Mouse (Mus musculus): Measurements from ENCODE around the gene Snx9.

Snx9 gene

DNA sequence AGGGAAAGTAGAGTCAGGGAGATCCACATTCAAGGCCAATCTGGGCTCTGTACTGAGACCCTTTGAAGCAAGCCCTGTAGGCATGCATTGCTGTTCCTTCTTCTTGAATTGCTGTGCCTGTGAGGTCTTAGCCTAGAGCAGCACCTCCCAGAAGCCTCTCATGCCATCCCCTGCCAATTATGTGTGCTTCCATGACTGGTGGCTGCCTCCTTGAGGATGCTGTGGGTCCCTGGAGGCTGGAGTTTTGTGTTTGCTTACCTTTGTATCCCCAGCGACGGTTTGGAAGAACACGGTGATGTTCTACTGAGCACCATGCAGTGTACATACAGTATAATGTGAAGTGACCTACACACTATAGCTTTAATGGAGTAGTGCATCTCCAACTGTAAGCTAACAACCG is 4.2 kb downstream of the Snx9 start:
- DNase-seq (ENCODE audit: low spot score): no peak

DNA sequence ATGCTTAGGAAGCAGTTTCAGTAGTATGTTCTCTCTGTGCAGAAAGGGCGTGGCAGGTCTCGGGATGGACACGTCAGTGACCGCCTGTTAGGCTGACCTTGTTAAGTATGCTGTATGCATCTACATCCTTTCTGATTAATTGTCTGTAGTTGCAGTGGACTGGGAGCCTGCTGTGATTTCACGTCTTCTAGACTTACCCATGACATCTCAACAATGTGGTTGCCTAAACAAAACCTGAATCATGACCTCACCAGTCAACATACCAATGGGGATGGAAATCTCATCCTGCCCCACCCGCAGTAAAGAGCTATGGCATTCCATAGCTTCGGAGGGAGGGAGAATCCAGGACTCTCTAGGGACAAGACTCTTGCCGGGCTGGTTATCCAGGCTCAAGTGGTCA is 5.0 kb downstream of the Snx9 start:
- no peak for DNase-seq (ENCODE audit: low spot score)

DNA sequence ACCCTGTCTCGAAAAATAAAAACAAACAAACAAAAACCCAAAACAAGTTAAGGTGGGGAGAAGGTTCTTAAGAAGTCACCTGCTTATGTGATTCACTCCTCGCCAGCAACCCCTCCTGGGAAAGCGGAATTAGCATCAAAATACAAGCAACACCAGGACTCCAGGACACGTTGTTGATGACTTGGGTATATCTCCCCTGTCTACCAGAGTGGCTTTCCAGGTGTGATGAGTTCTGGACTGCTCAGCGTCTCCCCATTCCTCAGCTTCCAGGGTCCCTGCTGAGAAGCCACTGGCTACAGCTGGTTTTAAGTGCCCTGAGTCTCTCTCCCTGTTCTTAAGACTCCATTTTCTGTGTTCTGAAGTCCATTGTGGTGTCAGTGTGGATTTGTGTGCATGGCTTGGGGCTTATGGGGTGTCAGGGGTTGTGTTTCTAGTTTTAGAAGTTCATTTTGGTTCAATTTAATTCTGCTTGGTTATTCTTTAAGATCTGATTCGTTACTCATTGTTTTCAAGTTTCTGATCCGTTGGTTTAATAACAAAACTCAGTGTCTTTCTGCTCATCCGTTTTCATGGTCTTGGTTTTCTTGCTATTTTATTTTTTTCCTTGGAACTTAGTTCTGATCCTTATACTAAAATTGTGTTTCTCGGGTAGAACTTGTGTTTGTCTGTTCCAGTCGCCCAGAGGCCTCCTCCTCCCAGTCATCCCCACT is 7.7 kb downstream of the Snx9 start:
- DNase-seq (ENCODE audit: low spot score): no peak

DNA sequence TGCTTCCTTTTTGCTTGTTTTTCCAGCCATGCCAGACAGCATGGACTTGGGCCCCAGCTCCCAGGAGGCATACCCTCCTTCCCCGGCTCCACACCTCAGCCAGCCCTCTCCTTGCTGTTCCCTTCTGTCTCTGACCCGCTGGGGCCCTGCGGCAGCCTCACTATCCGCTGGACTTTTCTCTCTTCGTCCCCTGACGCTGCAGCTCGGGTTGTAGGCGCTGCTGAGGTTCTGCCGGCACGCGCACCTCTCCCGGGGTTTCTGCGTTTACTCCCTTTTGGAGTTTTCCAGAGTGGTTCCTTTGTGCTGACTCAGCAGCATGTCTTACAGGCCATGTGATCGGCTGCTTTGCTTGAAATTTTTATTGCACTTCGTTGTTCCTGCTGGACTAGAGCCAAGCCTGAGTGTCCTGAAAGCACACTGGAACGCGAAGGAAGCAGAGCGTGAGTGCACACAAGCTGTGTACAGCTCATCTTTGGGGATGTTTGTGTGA is 8.3 kb downstream of the Snx9 start:
- peak; percentile 70 for DNase-seq (ENCODE audit: low spot score)

DNA sequence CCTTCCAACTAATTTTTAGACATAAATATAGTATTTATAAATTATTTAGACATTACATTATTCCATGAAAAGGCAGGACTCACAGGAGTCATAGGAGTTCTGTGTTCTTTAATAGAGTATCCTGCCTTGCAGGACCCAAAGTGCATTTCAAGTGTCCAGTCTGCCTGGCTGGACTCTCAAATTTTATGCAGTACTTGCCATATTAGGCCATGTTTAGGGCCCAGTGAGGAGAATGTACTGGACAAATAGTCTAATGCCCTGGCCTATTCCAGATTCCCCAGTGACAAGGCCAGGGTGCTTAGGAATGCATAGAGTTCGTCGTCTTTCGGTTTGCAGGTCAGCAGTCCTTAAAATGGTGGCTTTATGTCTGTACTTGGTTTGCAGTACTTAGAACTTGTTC is 8.9 kb downstream of the Snx9 start:
- no peak for DNase-seq (ENCODE audit: low spot score)

DNA sequence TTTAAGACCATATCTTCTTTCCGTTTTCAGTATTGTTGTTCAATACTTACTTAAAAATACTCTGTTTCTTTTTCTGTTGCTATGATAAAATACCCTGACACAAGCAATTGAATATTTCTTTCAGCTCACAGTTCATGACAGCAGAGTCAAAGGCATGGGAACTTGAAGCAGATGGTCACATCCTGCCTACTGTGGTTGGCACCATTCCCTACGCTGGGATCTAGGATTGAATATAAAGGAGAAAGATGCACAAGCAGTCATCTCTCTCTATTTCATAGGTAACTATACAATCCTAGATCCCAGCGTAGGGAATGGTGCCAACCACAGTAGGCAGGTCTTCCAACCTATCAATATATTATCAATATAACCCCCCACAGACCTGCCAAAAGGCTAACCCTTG is 9.3 kb downstream of the Snx9 start:
- DNase-seq (ENCODE audit: low spot score): no peak

DNA sequence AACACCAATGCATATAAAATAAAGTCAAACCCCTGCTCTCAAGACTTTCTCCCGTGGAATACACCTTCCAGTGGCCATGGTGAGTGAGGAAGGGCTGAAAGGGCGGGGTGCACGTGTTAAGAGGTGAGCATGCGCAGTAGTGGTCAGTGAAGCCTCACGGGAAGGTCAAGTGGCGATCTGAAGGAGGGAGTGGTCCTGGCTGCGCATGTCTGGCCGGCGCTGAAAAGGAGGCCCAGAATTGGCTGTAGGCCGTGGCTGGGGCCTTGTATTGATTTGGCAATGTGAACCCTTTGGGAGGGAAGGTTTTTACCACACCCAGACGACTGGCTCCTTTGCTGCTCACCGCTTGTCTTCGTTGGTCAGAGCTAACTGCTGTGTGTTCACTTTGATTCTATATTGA is 12.8 kb downstream of the Snx9 start:
- DNase-seq (ENCODE audit: low spot score): peak; percentile 74

DNA sequence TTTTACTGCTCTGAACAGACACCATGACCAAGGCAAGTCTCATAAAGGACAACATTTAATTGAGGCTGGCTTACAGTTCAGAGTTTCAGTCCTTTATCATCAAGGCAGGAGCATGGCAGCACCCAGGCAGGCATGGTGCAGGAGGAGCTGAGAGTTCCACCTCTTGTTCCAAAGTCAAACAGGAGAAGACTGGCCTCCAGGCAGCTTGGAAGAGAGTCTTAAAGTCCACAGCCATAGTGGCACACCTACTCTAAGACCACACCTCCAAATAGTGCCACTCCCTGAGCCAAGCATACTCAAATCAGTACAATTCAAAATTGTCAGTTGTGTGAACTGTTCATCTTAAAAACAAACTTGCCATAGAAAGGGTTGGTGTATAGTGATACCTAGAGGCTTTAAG is 14.4 kb downstream of the Snx9 start:
- no peak for DNase-seq (ENCODE audit: low spot score)

DNA sequence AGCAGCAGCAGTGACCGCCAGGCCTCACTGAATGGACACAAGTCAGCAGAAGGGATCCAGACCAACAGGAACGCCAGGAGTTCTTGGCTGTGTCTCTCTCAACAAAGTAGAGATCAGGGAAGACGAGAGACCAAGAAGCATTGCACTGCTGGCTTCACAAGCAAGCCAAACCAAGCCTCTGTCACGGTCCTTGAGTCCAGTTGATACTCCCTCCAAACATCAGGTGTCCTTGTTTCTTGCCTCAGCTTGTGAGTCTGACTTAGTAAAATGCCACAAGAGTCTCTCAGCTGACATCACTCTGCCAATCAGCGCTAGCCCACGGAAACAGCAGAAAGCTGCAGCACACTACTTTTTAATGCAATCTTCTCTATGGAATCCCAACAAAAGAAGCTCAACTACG is 15.3 kb downstream of the Snx9 start:
- DNase-seq (ENCODE audit: low spot score): no peak

DNA sequence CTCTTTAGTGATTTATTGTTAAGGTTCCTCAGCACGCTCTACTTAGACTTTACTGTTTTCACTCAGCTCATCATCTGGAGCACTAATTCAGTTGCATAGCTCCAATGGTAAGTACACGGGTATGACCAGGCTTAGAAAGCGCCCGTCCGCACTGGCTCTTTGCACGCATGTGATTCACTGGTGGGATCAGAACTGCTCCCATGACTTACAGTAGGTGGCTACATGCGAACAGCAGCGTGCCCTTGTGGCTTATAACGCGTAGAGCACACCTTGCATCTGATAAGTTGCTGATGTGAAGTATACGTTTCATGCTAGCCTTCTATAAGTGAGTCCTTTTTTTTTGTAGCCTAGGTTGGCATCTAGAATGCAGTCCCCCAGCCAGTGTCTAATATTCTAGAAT is 16.1 kb downstream of the Snx9 start:
- no peak for DNase-seq (ENCODE audit: low spot score)

DNA sequence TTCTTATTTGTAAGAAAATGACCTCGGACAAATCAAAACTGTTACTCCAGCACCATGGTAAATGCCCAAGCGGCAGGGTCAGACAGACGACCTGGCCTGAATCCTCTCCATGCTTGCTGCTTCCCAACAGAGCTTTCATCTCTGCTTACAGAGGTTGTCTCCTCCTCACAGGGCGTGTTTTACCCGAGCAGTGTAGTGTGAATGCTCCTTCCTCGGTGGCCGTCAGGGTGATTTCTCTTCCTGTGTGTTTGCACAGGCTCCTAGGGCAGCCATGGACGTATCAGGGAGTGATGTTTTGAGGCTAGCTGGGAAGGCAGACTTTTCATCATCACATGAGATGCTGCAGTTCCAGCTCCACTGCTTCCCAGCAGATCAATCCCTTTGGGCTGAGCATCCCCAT is 17.1 kb downstream of the Snx9 start:
- no peak for DNase-seq (ENCODE audit: low spot score)

DNA sequence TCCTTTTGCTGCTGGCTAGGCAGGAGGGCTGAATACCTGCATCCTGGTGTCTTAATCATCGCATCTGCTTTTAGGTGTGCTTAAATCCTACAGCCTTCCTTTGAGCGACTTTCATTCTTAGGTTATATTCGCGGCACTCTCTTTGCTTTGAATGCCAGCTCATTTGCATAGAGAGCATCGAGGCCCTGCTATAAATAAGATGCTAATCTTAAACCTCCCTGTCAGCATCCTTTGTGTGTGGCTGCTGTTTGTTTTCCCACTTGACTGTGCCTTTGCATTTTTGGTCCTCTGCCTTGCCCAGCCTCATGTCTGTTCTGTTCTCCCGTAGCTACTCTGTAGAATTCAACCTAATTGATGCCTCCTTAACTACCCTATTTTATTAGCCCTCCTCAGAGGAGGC is 21.2 kb downstream of the Snx9 start:
- DNase-seq (ENCODE audit: low spot score): no peak

DNA sequence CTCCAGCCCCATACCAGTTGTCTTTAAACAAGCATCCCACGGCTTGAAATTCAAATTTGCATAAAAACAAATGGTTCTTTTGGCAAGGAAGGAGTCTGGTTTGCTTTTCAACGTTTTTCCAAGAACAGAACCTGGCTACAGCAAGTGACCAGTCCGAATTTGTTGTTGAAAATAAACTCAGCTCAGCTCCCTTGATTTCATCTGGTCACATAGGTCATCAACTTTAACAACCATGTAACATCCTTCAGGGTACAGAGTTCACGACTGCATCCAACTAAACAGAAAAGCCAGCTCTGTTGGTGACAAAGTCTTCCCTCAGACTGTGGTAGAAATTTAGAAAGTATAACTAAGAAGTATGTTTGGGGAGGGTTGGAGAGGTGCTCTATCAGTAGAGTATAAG is 21.7 kb downstream of the Snx9 start:
- no peak for DNase-seq (ENCODE audit: low spot score)

DNA sequence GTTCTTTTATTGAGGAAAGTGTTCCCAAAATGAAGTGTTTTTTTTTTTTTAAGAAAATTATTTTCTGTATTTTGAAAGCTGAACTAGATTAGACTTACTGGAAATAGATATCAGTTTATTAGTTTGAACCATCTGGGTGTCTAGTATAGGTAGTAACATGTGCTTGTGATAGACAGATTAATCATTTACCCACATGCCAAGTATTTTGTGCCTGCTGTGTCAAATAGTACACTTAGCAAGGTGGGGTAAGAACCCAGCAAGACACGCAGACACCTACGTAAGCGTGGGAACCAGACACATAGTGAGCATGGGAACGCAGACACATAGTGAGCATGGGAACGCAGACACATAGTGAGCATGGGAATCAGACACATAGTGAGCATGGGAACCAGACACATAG is 22.6 kb downstream of the Snx9 start:
- no peak for DNase-seq (ENCODE audit: low spot score)

DNA sequence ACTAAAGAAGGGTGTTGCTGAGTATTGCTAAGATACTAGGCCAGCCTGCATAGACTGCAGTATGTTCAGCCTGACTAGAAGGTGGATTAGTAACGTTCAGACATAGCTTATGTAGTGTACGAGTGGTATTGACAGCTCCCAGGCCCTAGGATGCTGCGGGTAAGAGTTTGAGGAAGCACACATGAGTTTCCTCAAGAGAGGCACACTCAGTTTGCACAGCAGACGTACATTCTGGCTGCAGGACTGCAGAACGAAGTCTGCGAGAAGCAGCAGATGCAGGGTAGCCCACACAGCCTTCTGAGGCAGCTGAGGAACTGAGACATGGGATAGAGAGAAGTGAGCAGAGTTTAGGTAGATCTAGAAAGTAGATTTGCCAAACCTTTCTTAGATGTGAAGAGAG is 26.3 kb downstream of the Snx9 start:
- no peak for DNase-seq (ENCODE audit: low spot score)

DNA sequence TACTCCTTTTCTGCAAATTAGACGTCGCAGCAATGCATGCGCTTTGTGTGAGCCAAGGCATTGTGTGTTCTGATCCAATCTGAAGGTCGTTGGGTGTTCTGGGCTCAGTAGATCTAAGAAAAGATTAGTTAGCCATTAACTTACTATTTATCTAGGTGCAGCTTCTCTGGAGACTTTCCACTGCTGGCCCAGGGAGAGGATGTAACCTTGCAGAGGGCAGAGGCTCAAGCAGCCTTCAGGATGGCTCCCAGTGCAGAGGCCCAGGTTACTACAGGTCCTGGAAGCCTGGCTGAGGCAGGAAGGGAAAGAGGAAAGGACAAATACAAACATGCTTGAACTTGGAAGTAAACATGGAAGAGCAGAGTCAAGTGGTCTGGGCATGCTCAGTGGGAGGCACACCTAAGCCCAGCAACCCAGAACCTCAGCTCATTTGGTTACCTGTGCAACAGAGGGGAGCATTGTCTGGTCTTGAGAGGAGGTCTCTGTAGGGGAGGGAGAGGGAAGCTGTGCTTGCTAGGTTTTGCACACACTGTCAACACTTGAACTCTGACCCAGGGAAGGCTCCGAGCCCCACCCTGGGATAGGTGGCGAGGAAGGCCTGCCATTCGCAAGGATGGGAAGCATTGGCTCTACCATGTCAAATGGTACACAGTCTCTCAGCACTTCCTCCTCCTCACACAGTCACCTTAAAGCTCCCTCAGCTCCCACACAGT is 27.3 kb downstream of the Snx9 start:
- DNase-seq (ENCODE audit: low spot score): no peak

DNA sequence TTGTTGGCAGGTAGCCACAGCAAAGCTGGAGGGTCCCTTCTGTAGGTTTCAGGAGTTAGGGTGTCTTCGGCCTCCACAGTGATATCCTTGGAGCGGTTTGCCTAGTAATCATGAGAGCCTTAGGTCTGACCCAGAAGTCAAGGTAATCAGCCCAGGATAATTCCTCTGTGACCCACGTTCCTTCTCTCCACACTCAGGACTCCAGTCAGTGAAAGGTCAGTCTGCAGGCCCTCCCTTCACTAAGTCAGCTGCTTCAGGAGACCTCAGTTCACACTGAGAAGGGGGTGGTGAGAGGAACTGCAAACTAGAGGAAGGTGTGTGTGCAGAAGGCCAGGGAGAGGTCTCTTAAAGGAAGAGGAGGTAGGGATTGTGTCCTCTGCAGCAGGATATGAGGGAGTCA is 28.3 kb downstream of the Snx9 start:
- DNase-seq (ENCODE audit: low spot score): no peak

DNA sequence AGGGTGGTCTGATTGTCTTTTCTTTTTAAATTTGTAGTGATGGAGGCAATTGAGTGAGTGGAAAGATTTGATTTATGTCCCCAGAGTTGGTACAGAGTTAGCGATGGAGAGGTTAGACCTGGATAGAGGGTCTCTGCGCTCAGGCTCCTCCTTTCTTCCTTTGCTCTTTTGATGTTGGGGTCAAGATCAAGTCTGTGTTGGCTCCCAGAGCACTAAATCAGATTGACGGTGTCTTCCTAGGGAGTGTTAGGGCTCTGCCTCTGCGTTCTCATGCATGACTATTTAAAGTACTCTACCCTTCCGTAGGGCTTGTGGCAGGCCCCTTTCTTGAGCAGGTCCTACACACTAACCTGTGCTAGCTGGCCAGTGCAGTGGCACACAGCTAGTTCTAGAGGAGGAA is 28.9 kb downstream of the Snx9 start:
- no peak for DNase-seq (ENCODE audit: low spot score)

DNA sequence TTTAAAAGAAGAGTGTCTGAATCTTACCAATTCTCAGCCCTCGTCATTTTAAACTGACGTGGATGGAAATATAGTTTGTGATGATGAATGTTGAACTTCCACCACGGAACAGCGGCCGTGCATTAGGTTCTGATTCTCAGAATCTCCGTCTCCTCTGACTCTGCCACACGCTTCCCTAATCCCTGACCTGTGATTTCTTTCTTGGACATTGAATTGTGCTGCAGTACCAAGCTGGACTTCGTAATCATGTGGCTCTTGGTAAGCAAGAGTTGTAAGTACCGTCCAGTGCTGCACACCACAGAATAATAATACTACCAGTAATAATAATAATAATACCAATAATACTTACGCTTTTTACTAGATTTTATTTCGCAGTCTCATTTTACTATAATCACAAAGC is 29.6 kb downstream of the Snx9 start:
- no peak for DNase-seq (ENCODE audit: low spot score)

DNA sequence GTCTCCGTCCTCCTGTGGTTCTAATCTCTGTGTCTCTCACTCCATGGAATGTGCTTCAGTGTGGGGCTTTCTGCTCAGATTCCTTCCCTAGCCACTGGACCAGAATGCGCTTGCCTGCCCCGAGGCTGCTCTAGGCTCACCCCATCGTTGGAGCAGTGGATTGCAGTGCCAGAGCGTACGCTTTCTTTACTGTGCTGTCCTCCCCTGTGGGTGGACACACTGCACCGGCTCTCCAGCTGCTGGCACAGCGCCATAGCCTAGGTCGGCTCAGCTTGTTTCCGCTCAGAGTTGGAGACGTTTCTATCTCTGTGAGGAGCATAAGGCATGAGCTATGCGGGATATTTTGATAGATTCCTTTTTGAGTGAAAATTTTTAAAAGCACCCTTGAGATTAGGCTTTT is 31.4 kb downstream of the Snx9 start:
- DNase-seq (ENCODE audit: low spot score): peak; percentile 58

DNA sequence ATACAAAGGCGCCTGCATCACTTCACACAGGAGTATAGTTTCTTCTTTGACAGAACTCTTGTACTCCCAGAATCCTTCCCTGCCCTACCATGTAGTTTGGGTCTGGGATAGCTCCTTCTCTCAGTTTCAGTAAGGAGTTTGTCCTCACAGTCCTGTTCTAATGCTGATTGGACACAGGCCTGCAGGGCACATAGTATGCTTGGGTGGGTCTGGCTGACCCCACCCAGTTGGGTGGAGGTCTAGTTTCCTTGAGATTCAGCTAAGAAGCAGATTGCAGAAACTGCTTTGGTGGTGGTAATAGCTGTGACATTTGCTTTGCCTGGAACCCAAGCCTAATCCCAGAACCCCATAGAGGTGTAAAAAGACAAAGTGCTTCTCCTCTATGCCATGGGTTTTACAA is 33.4 kb downstream of the Snx9 start:
- DNase-seq (ENCODE audit: low spot score): no peak

DNA sequence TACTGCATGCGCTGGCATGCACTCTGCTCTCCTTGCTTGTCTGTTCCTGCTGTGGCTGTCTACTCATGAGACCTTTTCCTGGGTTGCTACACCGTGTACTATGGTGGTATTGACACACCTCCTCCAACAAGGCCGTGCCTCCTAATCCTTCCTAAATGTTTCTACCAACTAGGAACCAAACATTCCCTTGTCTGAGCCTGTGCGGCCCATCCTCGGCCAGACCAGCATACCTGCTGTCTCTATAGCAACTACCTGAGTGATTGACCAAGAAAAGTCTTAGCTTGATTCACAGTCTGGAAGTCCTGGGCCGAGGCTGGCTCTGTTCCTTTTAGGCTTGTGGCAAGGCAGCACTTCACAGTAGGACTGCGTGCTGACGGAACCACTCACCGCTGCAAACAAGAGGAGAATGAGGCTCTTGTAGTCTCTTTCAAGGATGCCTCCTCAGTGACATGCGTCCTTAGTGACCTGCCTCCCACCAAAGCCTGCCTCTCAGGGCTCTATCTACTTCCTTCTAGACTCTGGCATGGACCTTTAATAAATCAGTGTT is 36.6 kb downstream of the Snx9 start:
- DNase-seq (ENCODE audit: low spot score): no peak

DNA sequence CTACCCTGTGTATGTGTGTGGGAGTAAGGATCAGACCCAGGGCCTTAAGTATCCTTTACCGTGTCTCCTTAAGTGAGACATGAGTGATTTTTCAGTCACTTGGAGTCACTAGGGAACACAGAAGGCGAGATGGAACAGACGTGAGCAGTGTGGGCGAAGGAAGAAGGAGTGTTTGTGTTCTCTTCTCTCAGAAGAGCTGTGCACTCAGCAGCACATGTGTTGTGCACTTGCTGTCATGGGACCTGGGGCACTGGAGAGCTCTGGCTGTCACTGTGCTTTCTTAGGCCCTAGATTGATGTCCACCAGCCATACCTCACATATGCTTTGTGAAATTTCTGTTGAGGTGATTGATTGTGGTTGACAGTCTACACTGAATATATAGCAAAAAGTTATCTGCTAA is 37.7 kb downstream of the Snx9 start:
- DNase-seq (ENCODE audit: low spot score): no peak

DNA sequence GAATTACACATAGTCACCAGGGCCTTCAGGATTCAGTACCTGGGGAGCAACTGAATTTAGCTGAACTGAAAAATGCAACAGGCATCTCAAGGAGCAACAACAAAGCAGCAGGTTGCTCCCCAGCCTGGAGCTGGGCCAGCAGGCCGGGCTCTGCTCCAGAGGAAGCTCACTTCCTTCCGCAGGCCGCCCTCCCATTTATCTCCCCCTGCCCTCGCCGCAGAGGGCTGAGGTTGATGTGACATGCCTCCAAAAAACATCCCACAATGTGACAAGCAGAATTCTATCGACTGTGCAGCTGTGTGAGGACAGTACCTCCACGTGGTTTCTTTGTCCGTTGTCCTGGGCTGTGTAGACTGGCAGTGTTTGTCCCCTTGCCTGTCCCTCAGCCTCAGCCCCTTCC is 44.3 kb downstream of the Snx9 start:
- no peak for DNase-seq (ENCODE audit: low spot score)

Data from testis, postnatal 14 days (tissue).